In the genomic region with DNA sequence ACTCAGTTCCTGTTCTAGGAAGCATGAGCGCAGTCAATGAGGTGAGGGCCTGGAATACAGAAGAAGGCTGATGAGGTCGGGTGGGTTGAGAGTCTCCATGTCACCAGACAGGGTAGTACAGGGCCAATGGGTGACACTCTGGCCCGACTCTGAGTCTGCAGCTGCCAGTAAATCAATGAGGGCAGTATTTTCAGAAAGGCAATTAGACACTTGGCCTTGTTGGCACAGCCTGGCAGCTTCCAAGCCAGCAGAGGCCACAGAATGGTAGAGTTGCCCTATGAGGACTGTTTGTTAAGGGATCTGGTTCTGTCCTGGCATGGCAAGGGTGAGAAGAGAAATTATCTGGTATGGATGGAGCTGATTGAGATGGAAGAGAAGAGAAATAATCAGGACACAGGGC, we compare ENCODE assay signal across 14 mouse cellular contexts.
DNase-seq lines count a peak whose midpoint lies in the region.
"Had no signal": no experiment of that assay in that cellular context is flagged by ENCODE, and none has a peak within 500 bp of the region (broad histone marks: within the 10 kb centered on the region; RNA-seq: fewer than 3 reads in every experiment).

No protein-coding gene starts in this region.

- DNase-seq in adrenal gland, adult 2 months, result peak; percentile 5
- DNase-seq in adrenal gland, postnatal 25 days, result no peak
- peak; percentile 9 for DNase-seq in cerebellum, adult 9-10 months
- DNase-seq in cerebellum, postnatal 25 days, result no peak
- DNase-seq in heart, adult 11 months, result peak; percentile 78
- DNase-seq in heart, adult 18-20 months, result no peak
- DNase-seq in Muller cell, postnatal 12 days (ENCODE audit: inconsistent ontology term), result peak; percentile 5
- DNase-seq in right cerebral cortex, postnatal 14 days, result no peak
- DNase-seq: B cell, adult 2 months; cerebellum, adult 11-12 months; gastrocnemius, postnatal 14 days; heart, adult 2 months; heart, postnatal 14 days; kidney, adult 2 months had no signal

Comparison
In these comparisons a context has a peak if more than half of its experiments do, and no peak if none do; other contexts are left out.
1. DNase-seq: peak in adrenal gland, adult 2 months (single experiment), cerebellum, adult 9-10 months (single experiment), heart, adult 11 months (single experiment) and Muller cell, postnatal 12 days (single experiment); none in adrenal gland, postnatal 25 days (single experiment), cerebellum, postnatal 25 days (0 of 2), heart, adult 18-20 months (0 of 2) and right cerebral cortex, postnatal 14 days (single experiment).